Mouse (Mus musculus) bone marrow, adult 2 months (tissue): Measurements from ENCODE around the gene Xiap.

Experiments
- CTCF ChIP-seq: fragments of 200-500 bp; IDR thresholded peaks from 2 replicates; pipeline ENCODE4 v1.5.1; 2011; ENCODE audit warnings: low read length, control low read depth; ENCODE audit not compliant: control insufficient read depth, insufficient read depth
- POLR2A ChIP-seq: fragments of 200-500 bp; IDR thresholded peaks from 2 replicates; pipeline ENCODE4 v1.6.1; 2011; ENCODE audit warnings: low read depth, mild to moderate bottlenecking, control low read depth, low read length, borderline replicate concordance; ENCODE audit not compliant: control insufficient read depth

DNA sequence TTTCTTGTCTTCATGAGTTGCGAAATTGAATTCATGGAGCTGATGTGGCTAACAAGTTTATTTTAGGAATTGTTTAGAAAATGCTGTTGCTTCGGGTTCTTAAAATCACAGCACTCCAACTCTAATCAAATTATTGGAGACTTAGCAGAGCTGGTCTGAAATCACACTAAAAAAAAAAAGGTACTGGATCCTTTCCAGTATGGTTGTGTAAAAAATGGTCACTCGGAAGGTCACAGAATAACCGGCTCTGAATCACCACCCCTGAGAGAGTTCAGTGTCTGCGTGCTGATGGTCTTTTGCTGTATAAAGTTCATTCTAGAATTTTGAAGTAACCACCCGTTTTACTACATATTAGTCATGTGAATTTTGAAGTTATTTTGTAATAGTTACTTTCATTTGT lies 47.7 kb downstream of the Xiap start:
- TF ChIP-seq CTCF = no peak
- TF ChIP-seq POLR2A = no peak
